Mouse (Mus musculus) left cerebral cortex, adult 11 months (tissue): ENCODE measurements around the gene Prlr.

Experiments used
- DNase-seq: peaks from one replicate; pipeline ENCODE4 v3.0.0; 2022; ENCODE audit warnings: low spot score

The Prlr gene

DNA sequence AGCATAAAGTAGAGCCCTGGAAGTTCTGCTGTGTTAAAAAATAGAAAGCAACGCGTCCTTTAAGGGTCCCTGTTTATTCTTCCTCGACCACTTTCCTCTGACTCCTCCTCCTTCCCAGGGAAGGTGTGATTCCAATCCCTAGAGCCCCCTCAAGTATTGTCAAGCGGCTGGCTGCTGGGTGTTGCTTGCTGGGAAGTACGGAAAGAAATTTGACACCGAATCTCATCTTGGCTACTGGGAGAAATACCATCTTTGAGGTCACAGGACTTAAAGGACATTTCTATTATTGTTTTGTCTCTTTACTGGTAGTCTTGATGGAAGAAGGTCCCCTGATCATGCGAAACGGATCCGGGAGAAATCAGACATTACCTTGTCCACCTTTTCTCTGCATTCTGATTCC, at the start of gene Prlr:
Gene Prlr (plus strand): TSS at position 156 of the 400 bp plus-strand sequence.
- no peak for DNase-seq

DNA sequence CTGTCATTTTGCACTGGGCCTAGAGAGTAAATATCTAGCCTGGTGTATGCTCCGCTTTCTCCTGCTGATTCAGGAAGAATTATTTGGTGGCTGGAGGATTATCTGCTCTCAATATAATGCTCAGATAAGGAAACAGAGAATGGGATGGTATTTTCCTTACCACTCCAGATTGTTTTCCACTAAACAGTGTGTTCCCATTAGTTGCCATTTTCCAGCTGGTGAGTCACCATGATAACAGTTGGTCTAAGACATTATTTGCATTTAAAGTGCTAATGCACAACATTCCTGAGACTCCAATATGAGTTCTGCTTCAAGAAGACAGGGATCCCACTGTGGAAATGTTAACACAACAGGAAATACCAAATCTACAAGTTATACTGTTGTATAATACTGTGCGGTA, 43.3 kb upstream of the Prlr start:
- no peak for DNase-seq

DNA sequence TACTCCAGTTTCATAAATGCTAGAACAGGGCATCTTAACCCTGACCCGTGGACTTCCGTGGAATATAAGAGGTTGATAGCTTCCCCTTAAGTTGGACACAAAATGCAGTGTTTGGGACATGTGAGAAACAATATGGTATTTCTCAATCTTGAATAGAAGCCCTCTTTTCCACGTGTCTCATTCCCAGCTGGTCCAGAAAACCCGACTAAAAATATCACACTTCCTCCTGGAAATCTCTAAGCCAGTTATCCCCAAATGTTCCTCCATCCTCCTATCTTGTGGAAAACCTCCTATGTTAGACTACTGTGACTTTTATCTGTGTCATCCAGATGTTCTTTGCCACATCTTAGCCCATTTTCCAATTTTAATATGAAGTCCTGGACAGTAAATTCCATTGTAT, 42.1 kb upstream of the Prlr start:
- no peak for DNase-seq

DNA sequence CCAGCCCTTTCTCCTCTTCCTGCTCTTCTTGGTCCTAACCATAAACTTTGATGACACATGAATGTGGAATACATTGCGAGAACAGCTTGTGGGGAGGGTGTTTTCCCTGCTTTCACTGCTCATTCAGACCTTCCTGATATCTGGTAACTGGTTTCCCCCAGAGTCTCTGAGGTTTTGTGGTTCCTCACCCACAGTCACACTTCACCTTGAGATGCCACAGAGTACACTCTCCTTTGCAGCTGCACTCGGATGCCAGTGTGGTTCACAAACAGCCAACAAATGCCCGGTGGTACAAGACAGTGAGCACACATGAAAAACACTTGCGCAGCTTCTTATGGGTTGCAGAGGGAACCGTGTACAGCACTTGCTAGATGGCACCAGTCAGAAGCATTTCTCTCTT, 32.5 kb upstream of the Prlr start:
- DNase-seq = no peak

DNA sequence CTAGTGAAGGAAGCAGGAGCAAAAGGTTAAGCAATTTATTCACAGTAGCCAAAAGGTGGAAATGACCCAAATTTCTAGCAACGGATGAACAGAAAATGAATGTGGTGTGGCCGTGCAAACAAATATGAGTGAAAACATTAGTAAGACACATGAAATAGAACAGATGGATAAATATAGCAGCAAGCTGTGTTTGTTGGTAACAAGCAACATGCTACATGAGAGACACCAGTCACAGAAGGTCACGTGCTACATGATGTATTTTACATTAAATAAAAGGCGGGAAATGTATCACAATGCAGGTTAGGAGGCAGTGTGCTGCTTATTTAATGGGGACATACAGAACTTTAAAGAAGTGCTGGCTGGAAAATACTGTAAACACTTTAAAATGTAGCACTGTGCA, 28.8 kb upstream of the Prlr start:
- no peak for DNase-seq

GRCm38 (mm10) chr15:10160663-10161062, 16.4 kb upstream of the Prlr start:
- no peak for DNase-seq

GRCm38 (mm10) chr15:10175078-10175477, 2.0 kb upstream of the Prlr start:
- DNase-seq = no peak

DNA sequence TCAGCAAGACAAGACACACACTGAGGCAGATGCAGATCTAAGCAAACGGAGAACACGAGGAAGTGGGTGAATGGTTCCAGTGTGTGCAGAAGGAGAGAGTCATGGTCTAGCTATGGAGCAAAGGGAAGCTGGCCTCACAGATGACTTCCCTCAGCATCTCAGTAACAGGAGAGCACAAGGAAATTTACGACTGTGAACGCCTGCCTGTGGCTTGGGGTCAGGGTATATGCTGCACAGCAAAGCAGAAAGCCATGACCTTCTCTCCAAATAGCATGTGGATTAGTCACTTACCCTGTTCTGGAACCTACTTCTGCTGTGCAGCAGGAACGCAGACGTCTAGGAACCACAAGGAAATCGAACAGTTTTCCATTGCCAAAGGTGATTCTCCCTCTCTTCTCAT, 1.4 kb upstream of the Prlr start:
- DNase-seq = no peak

DNA sequence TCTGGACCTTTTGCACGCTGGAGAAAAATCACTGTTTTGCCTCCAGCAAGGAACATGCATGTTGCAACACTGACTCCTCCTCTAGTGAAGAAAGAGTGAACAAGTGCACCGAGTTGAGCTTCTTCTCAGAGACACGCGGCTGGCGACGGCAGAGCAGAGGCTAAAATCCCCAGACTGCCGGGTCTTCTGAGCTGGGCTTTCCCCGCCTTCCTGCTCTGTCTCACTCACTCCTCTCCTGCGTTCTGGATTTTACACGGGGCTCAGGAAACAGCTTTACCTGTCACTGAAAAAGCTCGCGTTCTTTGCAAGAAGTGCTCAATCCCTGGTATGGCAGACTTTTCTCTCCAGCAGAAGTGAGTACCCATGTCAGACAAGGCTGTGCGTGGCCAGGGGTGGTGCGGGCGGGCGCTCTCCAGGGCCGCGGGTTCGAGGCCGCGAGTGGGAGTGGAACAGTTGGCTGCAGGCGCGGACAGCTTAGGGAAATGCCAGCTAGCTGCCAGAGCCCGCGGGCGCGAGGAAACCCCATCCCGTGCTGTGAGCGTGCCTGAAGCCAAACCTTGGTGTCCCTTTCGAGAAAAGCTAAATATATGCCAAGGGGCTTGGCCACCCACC, 587 bp downstream of the Prlr start:
- no peak for DNase-seq

DNA sequence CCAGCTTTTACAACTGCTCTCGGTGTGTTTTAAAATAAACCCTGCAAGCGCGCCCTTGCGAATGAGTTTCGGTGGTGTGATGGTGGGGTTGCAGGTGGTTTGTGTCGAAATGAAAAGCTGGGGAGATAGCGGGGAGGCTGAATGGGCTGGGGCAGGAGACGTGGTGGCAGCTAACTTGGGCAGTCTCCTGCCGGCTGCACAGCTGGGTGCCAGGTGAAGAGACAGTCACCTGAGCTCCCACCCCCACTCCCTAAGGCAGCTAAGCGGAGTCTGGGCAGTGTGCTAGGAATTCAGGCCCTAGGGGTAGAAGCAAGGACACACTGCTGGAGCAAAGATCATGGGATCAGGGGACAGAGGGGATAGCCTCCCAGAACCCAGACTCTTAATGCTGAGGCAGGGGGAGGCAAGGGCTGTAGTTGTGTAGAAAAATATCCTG, 1.1 kb downstream of the Prlr start:
- no peak for DNase-seq

- no peak for DNase-seq
Observed at GRCm38 (mm10) chr15:10180694-10181093, 3.7 kb downstream of the Prlr start.

DNA sequence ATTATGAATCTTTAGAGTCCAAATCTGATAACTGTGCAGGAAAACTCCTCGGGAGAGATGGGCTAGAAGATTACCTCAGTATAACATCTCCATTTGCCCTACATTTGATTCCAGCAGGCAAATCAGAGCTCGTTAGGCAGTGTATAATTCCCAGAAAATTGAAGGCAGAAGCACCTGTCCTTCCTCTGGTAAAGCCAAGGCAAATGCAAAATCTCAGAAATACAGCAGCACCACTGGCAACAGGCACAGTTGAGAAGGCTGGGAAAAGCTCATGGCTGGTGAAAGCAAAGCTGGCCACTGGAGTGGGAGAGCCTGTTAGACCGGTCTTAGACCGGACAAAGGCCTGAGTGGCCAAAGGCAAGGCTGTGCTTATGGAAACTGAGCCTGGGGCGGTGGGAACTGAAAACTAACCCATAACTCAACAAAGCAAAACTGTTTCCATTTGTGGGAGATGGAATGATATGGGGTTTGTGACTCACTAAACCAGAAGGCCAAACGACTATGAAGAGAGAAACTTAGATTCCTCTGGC, 15.1 kb downstream of the Prlr start:
- no peak for DNase-seq

DNA sequence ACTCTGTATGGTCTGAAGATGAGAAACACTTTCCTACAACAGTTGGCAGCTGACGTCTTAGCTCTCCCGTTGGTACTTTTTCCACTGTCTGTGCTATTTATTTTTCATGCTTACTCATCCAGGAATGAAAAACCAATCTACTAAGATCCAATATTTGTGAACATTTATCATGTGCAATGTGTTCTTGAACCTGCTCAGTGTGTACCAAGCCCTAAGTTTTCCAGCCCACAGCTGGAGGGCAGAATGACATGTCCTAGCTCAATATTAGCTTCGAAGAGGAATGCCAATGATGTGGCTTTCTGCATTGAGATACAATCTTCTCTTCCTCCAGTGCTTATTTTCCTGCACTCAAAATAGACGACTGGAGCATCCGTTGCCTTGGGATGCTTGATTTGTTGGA, 24.0 kb downstream of the Prlr start:
- DNase-seq = no peak

DNA sequence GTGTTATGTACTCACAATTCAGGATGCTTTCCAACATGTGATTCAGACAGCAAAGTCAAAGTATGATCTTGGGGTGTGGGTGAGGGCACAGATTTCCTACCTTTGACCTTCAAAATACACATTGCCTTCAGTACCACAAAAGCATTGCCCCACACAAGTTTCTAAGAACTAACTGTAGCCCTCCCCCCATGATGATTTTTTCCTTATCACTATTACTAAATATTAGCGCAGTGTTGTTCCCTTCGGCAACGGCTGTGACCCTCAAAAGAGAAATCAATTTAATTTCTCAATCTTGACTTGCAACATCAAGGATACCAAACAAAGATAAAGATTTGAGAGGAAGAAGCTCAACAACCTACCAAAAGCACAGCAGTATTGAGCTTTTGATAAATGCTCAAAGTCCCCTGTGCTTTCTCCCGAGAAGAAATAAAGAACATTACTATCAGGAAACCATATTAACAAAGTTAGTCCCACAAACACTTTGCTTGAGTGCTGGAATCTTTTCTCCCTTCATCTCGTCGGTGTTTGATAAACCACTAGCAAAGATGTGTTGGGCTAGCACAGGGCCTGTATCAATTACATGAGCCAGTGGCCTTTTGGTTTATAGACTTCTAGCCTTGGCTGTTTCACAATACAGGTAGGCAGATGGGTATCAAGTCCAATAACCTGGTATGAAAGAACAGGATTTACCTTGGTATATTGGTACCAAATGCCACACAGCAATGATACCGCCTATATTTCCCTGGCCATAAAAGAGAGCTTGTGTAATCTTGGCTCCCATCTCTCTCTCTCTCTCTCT, 25.7 kb downstream of the Prlr start:
- no peak for DNase-seq

DNA sequence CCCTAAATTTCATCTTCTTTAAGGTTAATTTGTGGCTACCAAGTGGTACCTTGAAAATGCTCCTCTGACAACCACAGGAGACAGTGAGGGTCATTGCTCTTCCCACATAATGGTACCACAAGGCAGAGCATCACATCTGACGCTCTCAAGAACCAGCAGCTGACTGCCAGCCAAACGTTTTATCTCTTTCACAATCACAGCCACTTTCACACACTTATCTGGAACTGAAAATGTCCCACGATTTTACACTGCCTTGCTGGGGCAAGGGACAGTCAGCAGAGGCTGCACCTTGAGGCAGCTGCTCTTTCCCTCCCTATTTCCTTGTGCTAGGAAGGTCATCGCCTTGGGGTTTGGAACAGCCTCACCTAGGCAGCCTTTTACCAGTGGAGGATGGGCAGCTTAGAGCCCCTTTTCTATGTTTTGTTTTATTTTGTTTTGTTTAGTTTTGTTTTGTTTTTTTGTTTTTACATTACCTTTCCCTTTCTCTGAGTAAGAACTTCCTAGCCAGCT, 33.3 kb downstream of the Prlr start:
- no peak for DNase-seq

DNA sequence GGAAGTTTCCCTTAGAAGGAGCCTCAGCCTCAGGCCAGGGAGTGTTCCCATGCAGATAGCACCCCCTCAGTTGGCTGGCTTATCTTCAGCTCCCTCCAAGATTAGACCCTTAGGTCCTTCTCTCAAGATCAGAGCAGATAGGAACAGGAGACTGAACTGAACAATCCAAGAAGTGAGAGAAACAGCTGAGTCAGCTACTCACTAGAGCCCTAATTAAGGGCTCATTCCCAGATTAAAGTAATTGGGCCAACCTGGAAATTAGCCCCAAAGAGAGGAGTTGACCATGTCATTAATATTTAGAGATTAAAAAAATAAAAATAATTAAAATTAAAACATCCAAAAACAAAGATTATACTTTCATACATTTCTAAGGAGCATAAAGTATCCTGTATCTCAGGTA, 35.0 kb downstream of the Prlr start:
- no peak for DNase-seq

DNA sequence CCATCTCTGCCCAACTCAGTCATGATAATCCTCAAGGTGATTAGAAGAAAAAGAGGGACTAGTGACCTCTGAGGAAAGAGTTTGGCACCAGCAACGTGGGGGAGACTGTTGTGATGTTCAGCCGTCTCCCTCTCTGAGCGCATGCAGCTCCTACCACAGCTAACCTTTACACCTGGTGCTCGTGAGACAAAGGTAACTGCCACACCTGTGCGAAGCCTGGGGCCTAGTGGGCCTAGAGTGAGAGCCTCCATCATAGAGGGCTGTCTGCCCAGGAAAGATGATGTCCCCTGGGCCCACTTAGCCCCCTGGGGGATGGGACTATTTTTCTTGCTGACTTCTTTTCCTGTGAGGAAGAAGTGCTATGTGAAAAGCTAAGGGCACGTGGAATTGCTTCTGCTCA, 36.2 kb downstream of the Prlr start:
- no peak for DNase-seq

DNA sequence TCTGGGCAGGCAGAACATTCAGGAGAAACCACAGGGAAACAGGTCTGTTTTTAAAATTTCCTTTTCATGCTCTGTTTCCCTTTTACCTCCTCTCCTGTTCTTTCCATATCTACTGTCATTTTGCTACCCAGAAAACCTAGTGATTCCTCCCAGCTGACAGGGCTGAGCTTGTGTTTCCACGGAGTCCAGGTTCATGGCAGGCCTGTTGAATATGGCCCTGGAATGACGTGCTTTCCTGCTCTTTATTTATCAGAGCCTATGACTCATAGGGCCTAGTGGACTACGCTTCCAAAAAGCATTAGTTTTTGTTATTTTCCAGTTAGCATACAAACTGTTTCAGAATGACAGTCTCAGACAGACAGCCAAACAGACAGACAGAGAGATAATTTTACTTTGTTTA, 36.7 kb downstream of the Prlr start:
- no peak for DNase-seq

GRCm38 (mm10) chr15:10215719-10216118, 38.7 kb downstream of the Prlr start:
- no peak for DNase-seq

GRCm38 (mm10) chr15:10216189-10216588, 39.2 kb downstream of the Prlr start:
- no peak for DNase-seq

- no peak for DNase-seq
Observed at GRCm38 (mm10) chr15:10223614-10224155, 46.6 kb downstream of the Prlr start.

DNA sequence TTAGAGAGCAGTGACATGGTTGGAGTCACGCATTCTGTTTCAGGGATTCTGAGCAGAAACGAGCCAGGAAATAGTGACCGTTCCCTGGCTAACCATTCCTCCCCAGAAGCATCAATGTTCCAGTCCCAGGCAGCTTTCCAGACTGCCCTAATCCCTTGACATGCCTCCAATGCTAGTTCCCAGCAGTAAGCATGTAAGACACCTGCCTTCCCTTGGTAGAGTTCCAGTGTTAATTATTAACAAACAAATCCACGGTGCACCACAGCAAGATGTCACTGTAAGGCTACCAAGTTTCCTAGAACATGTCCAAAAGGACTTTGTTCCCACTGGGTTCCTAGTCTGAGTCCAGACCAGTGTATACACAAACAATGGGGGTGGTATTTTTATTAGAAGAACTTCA, 48.7 kb downstream of the Prlr start:
- DNase-seq = no peak

DNA sequence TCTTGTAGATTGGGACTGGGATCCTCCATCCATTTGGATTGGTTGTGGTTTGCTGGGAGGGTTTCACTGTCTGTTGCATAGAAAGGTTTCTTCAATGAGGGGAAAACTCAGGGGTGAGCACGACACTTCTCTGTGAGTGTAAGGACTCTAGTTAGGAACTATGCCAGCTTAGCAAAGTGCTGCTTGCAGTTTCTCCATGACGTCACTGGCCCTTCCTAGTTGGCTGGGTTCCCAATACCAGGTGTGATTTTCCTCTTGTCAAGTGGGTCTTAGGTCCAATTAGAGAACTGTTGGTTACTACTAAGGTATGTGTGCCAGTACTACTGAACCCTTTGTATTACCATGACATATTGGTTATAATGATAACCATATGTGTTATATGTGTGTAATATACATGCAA, 51.6 kb downstream of the Prlr start:
- DNase-seq = no peak
